Mouse (Mus musculus) embryonic facial prominence, embryonic 11.5 days (tissue): ENCODE measurements around the gene Zic4. TPM values are rescaled to one million over a fixed set of nuclear protein-coding genes. Genes with fewer than 3 reads are reported as not detected.

ENCODE experiments used
- ATAC-seq: fragments of 200-750 bp; cut with Nextera tagmentation; replicated peaks from 2 replicates; pipeline ENCODE4 v1.8.0; 2017; ENCODE audit warnings: low read depth; ENCODE audit not compliant: insufficient number of reproducible peaks, low FRiP score, low TSS enrichment
- DNase-seq: peaks from one replicate; pipeline ENCODE4 v3.0.0-alpha.2; 2015; ENCODE audit warnings: low spot score
- H3K27ac ChIP-seq: fragments of 300-500 bp; sonication (generic); replicated peaks from 2 replicates; pipeline ENCODE4 v1.5.1; 2014; ENCODE audit warnings: mild to moderate bottlenecking, low read depth, low read length, control low read depth
- H3K27me3 ChIP-seq: fragments of 300-500 bp; sonication (generic); 2 replicates; pipeline ENCODE4 v1.6.1; 2014; ENCODE audit warnings: mild to moderate bottlenecking, low read length, moderate library complexity, mixed read lengths; ENCODE audit not compliant: control insufficient read depth, insufficient read depth
- H3K36me3 ChIP-seq: fragments of 300-500 bp; sonication (generic); replicated peaks from 2 replicates; pipeline ENCODE4 v1.6.1; 2014; ENCODE audit warnings: low read depth, mild to moderate bottlenecking, low read length, moderate library complexity, mixed read lengths; ENCODE audit not compliant: control insufficient read depth, insufficient read depth
- H3K4me1 ChIP-seq: fragments of 300-500 bp; sonication (generic); 2 replicates; pipeline ENCODE4 v1.6.1; 2014; ENCODE audit warnings: low read length, mixed read lengths; ENCODE audit not compliant: control insufficient read depth, insufficient read depth
- H3K4me2 ChIP-seq: fragments of 300-500 bp; sonication (generic); 2 replicates; pipeline ENCODE4 v1.6.1; 2014; ENCODE audit warnings: low read depth, mild to moderate bottlenecking, control low read depth, low read length, moderate library complexity
- H3K4me3 ChIP-seq: fragments of 300-500 bp; sonication (generic); 2 replicates; pipeline ENCODE4 v1.5.1; 2014; ENCODE audit warnings: low read depth, low read length, control low read depth
- H3K9ac ChIP-seq: fragments of 300-500 bp; sonication (generic); replicated peaks from 2 replicates; pipeline ENCODE4 v1.6.1; 2014; ENCODE audit warnings: mild to moderate bottlenecking, control low read depth, low read length
- H3K9me3 ChIP-seq: fragments of 300-500 bp; sonication (generic); replicated peaks from 2 replicates; pipeline ENCODE4 v1.6.1; 2016; ENCODE audit warnings: mild to moderate bottlenecking, low read length, inconsistent platforms, mixed read lengths; ENCODE audit not compliant: control insufficient read depth
- WGBS: fragments of 180-500 bp; shearing (Covaris S2); extraction: QIAGEN DNeasy Blood & Tissue Kit; methylation state at CpG from one replicate; pipeline ENCODE4 v1.1.7; 2014; 5-methylcytosine and 5-hydroxymethylcytosine counted together
- polyA plus RNA-seq: library from polyadenylated mRNA; unstranded; fragments of >200 nt; fragmentation: Nextera tagmentation; extraction: Ambion mirVana; gene quantifications from 2 replicates; pipeline ENCODE4 v1.2.1, GENCODE M21; 2014

The Zic4 gene
- polyA plus RNA-seq, result 6.7 and 6.9 TPM in 2 replicates

DNA sequence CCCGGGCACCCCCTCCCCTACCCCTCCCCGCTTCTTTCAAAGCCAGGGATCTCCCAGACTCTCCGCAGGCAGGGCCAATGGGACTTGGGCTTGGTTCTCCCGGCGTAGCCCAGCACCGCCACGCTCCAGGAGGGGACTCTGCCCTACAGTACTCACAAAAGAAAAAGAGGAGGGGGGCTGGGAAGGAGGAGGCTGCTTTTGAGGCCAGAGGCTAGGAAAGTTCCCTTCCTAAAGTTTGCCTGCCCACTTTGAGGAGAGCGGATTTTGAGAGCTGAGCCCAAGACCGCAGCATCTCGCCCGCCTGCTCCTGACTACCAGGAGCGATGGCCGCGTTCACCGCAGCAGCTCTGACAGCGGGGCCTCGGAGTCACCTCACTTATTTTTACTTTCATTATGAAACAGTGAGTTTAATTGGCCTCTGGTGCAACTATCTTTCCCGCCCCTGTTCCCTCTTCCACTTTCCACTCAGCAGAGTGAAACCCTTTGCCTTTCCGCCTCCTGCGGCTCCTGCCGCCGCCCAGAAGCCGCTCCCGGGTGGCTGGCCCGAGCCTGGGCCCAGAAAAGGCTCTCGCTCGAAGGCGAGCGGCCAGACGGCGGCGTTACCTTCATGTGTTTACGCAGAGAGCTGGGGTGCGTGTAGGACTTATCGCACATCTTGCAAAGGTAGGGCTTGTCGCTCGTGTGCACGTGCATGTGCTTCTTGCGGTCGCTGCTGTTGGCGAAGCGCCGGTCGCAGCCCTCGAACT lies at the start of gene Zic4:
Zic4 (plus strand) TSS at position 558 of the 746 bp plus-strand sequence.
- ATAC-seq, result peak; percentile 70
- Histone ChIP-seq H3K4me3 (peak within 1 kb of the TSS; percentile 37), H3K4me2 (peak within 1 kb of the TSS; percentile 32), H3K27ac (no peak within 1 kb of the TSS), H3K9ac (peak within 1 kb of the TSS; percentile 62), H3K9me3 (no peaks in the 10 kb centered on the region), H3K27me3 (peaks cover 55% of the 10 kb centered on the region), H3K36me3 (no peaks in the 10 kb centered on the region), H3K4me1 (no peaks in the 10 kb centered on the region)
- WGBS, result under 1% methylated on average over 45 of the region's 45 CpGs
- peak; percentile 60 for DNase-seq

DNA sequence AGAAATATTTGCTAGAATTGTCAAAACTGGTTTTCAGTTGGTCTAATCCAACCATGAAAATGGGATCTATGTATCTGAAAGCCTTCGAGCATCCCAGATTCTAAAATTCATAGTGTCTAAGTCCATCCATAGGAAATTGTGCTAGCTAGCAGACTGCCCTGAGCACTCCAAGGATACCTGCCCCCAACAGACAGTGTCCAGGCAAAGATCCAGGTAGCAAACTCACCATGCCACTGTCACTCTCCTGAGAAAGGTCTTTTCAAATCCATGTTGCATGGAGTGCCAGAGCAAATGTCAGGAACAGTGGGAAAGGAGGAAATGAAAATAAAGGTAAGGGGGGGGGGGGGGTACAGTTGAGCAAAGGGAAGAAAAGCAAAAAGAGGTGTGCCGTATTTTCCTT lies 14.6 kb upstream of the Zic4 start:
- Histone ChIP-seq H3K27ac (no peak overlapping the region), H3K4me2 (no peak overlapping the region), H3K36me3 (no peaks in the 10 kb centered on the region), H3K4me3 (no peak overlapping the region), H3K27me3 (peaks cover 14% of the 10 kb centered on the region), H3K9ac (no peak overlapping the region), H3K4me1 (no peaks in the 10 kb centered on the region), H3K9me3 (no peaks in the 10 kb centered on the region)
- DNase-seq (no peak), ATAC-seq (no peak)
- WGBS, result 72% methylated on average over 2 of the region's 2 CpGs

DNA sequence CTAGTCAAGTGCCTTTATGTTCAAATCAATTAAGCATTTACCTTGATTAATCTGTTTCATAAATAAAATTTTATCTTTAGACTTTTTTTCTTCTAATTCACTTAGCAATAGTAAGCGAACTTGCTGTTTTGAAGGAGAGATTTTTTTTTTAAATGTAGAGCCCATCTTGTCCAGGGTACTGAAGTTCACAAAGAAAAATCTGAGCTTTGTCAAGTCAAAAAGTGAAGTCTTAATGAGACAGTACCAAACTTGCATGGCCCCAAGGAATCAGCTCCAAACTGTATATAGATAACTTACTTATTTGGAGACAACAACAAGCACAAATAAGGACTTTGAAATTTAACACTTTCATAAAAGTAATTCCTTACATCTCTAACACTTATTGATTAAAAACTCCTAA lies 13.5 kb upstream of the Zic4 start:
- ATAC-seq (no peak), DNase-seq (no peak)
- no peak overlapping the region for H3K4me3 ChIP-seq
- H3K27ac ChIP-seq, result no peak overlapping the region
- H3K9me3 ChIP-seq, result no peaks in the 10 kb centered on the region
- H3K27me3 ChIP-seq, result peaks cover 17% of the 10 kb centered on the region
- no peak overlapping the region for H3K9ac ChIP-seq
- no peaks in the 10 kb centered on the region for H3K4me1 ChIP-seq
- no peak overlapping the region for H3K4me2 ChIP-seq
- WGBS, result 38% methylated on average over 1 of the region's 1 CpGs
- no peaks in the 10 kb centered on the region for H3K36me3 ChIP-seq

DNA sequence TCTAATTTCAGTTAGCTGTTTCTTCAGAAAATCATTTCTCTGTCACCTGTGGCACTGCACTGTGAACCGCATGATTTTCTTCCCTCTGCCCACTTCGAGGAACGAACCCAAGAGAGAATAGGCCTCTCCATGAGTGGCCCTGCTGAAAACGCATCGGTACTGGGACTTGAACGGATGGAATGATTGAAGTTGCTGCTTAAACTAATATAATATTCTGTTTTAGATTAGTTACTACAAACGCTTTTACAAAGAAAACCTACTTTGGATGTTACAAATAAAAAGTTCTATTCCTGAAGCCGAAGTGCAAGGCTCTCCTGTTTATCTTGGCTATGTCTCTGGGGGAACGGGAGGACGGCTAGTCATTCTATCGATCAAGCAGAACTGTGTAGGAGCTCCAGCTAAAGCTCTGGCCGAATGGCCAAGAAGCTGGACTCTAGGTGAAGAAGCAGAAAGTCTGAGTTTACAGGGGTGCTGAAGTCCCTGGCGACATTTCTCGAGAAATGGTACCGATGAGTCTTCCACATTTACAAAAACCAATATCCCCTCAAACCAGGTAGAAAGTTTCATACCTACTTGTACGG lies 11.9 kb upstream of the Zic4 start:
- Histone ChIP-seq H3K27me3 (peaks cover 28% of the 10 kb centered on the region), H3K9ac (no peak overlapping the region)

DNA sequence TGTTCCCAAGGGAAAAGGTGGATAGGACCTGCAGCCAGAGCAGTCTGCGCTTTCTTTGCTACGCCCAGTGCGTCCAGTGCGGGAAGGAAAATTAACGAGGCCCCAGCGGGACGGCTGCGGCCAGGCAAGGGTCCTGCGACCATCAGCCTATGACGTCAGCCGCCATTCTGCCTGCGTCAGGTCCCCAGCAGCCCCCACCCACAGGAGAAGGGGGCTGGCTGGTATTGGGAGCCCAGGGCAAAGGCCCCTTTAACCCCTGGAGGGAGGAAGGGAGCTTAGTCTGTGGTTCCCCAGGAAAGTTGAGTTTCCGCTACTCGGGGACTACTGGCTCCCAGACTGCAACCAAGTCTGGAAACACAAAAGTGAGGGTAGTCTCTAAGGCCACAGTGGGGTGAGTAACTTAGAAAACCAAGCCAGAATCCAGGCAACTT lies 11.3 kb upstream of the Zic4 start:
- under 1% methylated on average over 14 of the region's 14 CpGs for WGBS
- Histone ChIP-seq H3K9ac (no peak overlapping the region), H3K27ac (no peak overlapping the region), H3K4me3 (0 out of 2 replicates have a peak overlapping the region, but pooled peaks have one; percentile 14), H3K27me3 (peaks cover 34% of the 10 kb centered on the region), H3K4me1 (no peaks in the 10 kb centered on the region), H3K4me2 (peak overlapping the region; percentile 15; the same call in 1 of the 2 replicates), H3K36me3 (no peaks in the 10 kb centered on the region), H3K9me3 (no peaks in the 10 kb centered on the region)
- ATAC-seq (0 out of 2 replicates have a peak, but pooled peaks have one; percentile 22), DNase-seq (no peak)

More for the DNA sequence above, 11.9 kb upstream of the Zic4 start:
- H3K9me3 ChIP-seq, result no peaks in the 10 kb centered on the region
- WGBS, result under 1% methylated on average over 16 of the region's 16 CpGs
- no peaks in the 10 kb centered on the region for H3K4me1 ChIP-seq
- no peak overlapping the region for H3K27ac ChIP-seq
- ATAC-seq (no peak), DNase-seq (no peak)
- H3K4me3 ChIP-seq, result 0 out of 2 replicates have a peak overlapping the region, but pooled peaks have one; percentile 14
- H3K4me2 ChIP-seq, result no peak overlapping the region; the same call in 1 of the 2 replicates
- H3K36me3 ChIP-seq, result no peaks in the 10 kb centered on the region

DNA sequence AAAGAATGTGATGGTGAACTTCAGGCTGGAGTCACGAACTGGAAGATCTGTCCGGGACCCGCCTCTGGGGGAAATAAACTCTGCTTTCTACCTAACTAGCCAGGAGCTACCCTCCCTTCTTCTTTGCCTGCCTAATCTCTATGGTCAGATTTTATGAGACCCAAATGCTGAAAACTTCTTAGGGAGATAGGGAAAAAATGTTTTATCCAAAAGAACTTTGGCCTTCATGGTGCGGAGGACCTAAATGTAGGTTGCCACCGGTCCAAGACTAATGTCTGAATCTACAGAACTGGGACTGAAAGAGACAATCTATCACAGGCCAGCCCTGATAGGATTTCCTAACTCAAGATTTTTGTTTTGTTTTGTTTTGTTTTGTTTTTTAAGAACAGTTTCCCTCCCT lies 10.9 kb upstream of the Zic4 start:
- Histone ChIP-seq H3K4me2 (no peak overlapping the region), H3K4me1 (no peaks in the 10 kb centered on the region), H3K36me3 (no peaks in the 10 kb centered on the region), H3K27ac (no peak overlapping the region), H3K4me3 (no peak overlapping the region), H3K9ac (no peak overlapping the region), H3K27me3 (peaks cover 38% of the 10 kb centered on the region), H3K9me3 (no peaks in the 10 kb centered on the region)
- WGBS, result 2% methylated on average over 5 of the region's 5 CpGs
- DNase-seq, result no peak
- ATAC-seq, result no peak

DNA sequence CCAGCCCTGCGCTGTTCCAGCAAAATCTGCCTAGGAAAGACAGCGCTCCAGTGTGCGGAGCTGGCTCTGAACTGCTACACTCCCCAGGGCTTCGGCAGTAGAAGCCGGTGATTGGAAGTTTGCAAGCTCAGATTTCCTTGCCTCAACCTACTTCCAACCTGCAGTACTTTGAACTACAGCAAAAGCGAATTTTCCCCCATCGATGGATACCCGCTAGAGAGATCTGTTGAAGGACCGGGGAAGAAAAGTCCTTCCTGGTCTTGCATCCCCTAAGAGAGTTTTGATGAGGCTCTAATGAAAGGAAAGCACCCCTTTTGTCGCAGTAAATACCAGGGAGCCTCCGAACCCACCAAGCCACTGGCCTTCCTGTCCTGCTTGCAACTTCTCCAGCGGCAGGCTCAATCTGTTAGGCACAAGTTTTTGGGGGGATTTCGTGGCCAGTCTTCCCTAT lies 10.2 kb upstream of the Zic4 start:
- peaks cover 45% of the 10 kb centered on the region for H3K27me3 ChIP-seq
- no peak overlapping the region for H3K27ac ChIP-seq
- no peaks in the 10 kb centered on the region for H3K4me1 ChIP-seq
- H3K9ac ChIP-seq, result no peak overlapping the region
- DNase-seq (no peak), ATAC-seq (no peak)
- no peak overlapping the region for H3K4me2 ChIP-seq
- H3K9me3 ChIP-seq, result no peaks in the 10 kb centered on the region
- no peak overlapping the region for H3K4me3 ChIP-seq
- H3K36me3 ChIP-seq, result no peaks in the 10 kb centered on the region
- under 1% methylated on average over 13 of the region's 13 CpGs for WGBS

DNA sequence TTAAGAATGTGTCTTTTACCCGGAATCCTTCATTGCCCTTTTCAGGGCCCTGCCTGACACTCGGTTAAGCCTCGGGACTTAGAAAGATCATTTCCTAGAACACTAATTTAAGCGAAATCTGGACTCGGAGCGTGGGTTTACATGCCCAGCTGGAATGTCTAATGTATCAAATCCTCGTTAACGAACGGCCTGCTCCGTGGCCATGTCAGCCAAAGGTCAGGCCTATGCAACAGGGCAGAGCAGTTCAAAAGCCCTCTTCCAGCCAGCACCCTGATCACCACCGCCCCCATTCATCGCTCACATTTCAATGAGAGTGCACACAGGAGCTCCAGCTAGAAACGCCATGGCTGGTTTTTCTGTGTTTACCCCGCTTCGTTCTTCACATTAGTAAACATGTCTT lies 9.4 kb upstream of the Zic4 start:
- H3K4me2 ChIP-seq, result no peak overlapping the region
- H3K4me1 ChIP-seq, result no peaks in the 10 kb centered on the region
- H3K4me3 ChIP-seq, result no peak overlapping the region
- ATAC-seq, result no peak
- no peak overlapping the region for H3K9ac ChIP-seq
- no peaks in the 10 kb centered on the region for H3K9me3 ChIP-seq
- DNase-seq, result no peak
- H3K27me3 ChIP-seq, result peaks cover 47% of the 10 kb centered on the region
- WGBS, result under 1% methylated on average over 15 of the region's 15 CpGs
- no peak overlapping the region for H3K27ac ChIP-seq
- H3K36me3 ChIP-seq, result no peaks in the 10 kb centered on the region
